Mouse (Mus musculus): ENCODE results near the gene Ltbp3. TPM values are rescaled to one million over a fixed set of nuclear protein-coding genes. Genes with fewer than 3 reads are reported as not detected.

Gene Ltbp3
- total RNA-seq, 1 experiment from 2014 or later = 1.2 TPM

GRCm38 (mm10) chr19:5745756-5746710, 5.3 kb downstream of the Ltbp3 start:
- no peak for ATAC-seq (replicated peaks; ENCODE audit: insufficient number of reproducible peaks, low FRiP score, low TSS enrichment, poor library complexity, severe bottlenecking)

- no peak for ATAC-seq (replicated peaks; ENCODE audit: insufficient number of reproducible peaks, low FRiP score, low TSS enrichment, poor library complexity, severe bottlenecking)
These were observed 6.2 kb downstream of the Ltbp3 start for GRCm38 (mm10) chr19:5746907-5747363.

- ATAC-seq (replicated peaks; ENCODE audit: insufficient number of reproducible peaks, low FRiP score, low TSS enrichment, poor library complexity, severe bottlenecking) = no peak
These were observed 8.8 kb downstream of the Ltbp3 start for GRCm38 (mm10) chr19:5749476-5749875.

DNA sequence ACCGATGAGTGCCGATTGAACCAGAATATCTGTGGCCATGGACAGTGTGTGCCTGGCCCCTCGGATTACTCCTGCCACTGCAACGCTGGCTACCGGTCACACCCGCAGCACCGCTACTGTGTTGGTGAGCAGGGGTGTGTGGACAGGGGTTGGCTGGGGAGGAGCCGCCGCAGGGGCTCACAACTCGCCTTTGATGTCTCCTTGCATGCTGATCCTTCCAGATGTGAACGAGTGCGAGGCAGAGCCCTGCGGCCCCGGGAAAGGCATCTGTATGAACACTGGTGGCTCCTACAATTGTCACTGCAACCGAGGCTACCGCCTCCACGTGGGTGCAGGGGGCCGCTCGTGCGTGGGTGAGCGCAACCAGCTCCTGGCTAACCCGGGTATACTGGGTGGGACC, 10.2 kb downstream of the Ltbp3 start:
- ATAC-seq (replicated peaks; ENCODE audit: insufficient number of reproducible peaks, low FRiP score, low TSS enrichment, poor library complexity, severe bottlenecking) = no peak

GRCm38 (mm10) chr19:5751742-5752141, 11.0 kb downstream of the Ltbp3 start:
- no peak for ATAC-seq (replicated peaks; ENCODE audit: insufficient number of reproducible peaks, low FRiP score, low TSS enrichment, poor library complexity, severe bottlenecking)

DNA sequence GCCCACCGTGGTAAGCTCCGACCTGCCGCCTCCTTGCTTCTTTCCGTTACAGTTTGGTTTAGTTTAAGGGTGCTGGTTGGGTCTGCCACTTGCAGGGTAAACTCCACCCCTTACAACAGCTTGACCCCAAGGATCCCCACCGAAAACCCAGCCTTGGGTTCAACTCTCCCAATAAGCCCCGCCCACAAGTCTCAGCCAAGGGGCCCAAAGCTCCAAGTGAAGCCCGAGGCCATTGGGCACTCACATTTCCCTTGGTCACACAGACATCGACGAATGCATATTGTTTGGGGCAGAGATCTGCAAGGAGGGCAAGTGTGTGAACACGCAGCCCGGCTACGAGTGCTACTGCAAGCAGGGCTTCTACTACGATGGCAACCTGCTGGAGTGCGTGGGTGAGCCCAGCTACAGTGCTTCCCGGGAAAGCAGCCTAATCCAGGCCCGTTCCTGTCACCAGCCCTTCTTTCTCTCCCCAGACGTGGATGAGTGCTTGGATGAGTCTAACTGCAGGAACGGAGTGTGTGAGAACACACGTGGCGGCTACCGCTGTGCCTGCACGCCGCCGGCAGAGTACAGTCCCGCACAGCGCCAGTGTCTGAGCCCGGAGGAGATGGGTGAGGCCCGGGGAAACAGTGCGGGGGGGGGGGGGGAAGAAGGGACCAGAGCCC, 15.7 kb downstream of the Ltbp3 start:
- ATAC-seq (replicated peaks; ENCODE audit: insufficient number of reproducible peaks, low FRiP score, low TSS enrichment, poor library complexity, severe bottlenecking) = no peak

DNA sequence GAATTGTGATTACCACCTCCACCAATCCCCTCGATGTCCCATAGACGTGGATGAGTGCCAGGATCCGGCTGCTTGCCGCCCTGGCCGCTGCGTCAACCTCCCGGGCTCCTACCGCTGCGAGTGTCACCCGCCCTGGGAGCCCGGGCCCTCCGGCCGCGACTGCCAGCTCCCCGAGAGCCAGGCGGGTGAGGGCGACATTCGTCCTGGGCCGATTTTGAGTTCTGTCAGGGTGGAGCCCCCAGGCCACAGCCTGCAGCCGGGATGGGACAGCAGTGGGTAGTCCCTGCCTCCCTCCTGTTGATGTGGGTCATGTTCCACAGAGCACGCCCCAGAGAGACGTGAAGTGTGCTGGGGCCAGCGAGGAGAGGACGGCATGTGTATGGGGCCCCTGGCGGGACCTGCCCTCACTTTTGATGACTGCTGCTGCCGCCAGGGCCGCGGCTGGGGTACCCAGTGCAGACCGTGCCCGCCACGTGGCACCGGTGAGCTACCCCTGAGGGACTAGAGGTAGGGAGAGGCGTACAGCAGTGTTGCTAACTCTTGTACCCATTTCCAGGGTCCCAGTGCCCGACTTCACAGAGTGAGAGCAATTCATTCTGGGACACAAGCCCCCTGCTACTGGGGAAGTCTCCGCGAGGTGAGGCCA, 16.4 kb downstream of the Ltbp3 start:
- no peak for ATAC-seq (replicated peaks; ENCODE audit: insufficient number of reproducible peaks, low FRiP score, low TSS enrichment, poor library complexity, severe bottlenecking)

GRCm38 (mm10) chr19:5758878-5759403, 18.2 kb downstream of the Ltbp3 start:
- ATAC-seq (replicated peaks; ENCODE audit: insufficient number of reproducible peaks, low FRiP score, low TSS enrichment, poor library complexity, severe bottlenecking) = no peak

DNA sequence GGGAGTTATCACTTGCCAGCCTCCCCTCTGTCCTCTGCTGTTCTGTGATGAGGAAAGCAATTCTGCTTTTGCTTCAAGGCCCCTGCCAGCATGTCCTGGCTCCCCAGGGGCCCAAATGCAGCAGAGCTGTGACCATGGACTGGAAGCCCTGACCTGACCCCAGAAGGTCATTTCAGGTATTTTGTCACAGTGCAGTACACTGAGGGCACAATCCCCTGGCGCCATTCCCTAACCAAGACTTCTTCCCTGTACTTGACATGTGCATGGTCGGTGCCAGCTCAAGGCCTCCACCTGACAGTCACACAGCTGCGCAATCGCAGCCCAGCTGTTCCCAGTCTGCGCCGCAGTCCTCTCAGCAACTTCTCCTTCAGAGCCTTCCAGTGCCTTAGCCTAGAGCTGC, 22.5 kb downstream of the Ltbp3 start:
- ATAC-seq (replicated peaks; ENCODE audit: insufficient number of reproducible peaks, low FRiP score, low TSS enrichment, poor library complexity, severe bottlenecking) = no peak

- no peak for ATAC-seq (replicated peaks; ENCODE audit: insufficient number of reproducible peaks, low FRiP score, low TSS enrichment, poor library complexity, severe bottlenecking)
These were observed 26.6 kb downstream of the Ltbp3 start for GRCm38 (mm10) chr19:5767271-5767670.

- ATAC-seq (replicated peaks; ENCODE audit: insufficient number of reproducible peaks, low FRiP score, low TSS enrichment, poor library complexity, severe bottlenecking) = no peak
These were observed 29.6 kb downstream of the Ltbp3 start for GRCm38 (mm10) chr19:5770311-5770710.

DNA sequence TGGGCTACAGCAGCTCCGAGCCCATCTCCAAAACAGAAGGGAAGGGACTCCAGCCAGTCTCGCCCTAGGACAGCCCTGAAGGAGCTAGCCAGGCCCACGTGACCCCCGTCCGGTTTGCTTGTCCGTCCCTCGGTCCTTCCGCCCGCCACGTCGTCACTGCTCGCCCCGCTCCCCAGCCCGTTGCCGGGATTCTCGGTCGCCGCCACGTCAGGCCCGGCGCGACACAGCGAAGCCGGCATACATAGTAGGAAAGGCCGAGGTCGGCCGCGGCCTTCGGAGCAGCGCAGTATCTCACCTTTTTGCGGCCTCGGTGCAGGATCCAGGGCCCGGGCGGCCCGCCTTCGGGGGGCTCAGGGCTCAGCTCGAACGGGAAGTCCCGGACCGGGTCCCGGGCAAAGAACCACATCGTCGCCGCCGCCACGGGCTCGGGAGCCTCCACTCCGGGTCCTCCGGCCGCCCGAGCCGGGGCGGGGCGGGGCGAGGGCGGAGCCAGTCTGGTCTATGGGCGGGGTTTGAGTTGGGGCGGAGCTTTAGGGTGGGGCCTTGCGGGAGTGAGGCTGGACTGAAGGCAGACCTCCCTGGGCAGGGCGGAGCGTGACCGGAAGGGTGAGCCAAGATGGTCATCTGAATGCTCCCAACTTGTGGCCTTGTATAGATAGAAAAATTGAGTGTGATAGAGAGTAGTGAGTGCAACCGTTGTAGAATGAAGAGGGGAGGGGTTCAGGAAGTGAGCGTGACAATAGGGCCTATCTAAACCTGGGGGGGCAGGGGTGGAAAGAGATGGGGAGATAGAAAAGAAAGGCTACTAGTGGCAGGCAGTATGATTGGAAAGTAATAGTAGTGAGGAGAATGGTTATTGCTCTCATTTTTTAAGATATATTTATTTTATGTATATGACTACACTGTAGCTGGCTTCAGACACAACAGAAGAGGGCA, 30.5 kb downstream of the Ltbp3 start, which contains the start of gene Scyl1:
TSS of gene Scyl1 (minus strand) at position 495 of the 936 bp plus-strand sequence.
- peak; percentile 92 for ATAC-seq (replicated peaks; ENCODE audit: insufficient number of reproducible peaks, low FRiP score, low TSS enrichment, poor library complexity, severe bottlenecking)

DNA sequence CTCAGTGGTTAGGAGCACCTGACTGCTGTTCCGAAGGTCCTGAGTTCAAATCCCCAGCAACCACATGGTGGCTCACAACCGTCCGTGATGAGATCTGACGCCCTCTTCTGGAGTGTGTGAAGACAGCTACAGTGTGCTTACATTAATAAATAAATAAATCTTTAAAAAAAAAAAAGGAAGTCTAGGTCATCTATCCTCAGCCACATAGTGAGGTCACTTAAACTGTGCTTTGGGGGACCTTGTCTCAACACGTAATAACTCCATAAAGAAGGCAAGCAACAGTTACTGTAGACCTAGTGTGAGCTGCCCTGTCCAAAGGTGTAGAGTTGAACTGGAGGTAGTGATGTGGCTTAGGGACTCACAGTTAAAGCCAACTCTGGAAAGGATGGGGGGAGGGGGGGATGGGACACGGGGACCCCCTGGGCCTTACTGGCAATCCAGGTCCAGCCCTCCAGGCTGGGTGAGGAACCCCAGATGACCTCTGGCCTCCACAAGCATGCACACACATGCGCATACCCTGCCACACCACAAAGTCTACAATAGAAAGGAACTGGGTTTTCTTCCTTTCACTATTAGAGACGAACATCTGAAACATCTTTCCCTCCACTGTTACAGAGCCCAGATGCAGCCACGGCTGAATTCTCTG, 36.8 kb downstream of the Ltbp3 start:
- ATAC-seq (replicated peaks; ENCODE audit: insufficient number of reproducible peaks, low FRiP score, low TSS enrichment, poor library complexity, severe bottlenecking) = no peak

GRCm38 (mm10) chr19:5778312-5778711, 37.6 kb downstream of the Ltbp3 start:
- no peak for ATAC-seq (replicated peaks; ENCODE audit: insufficient number of reproducible peaks, low FRiP score, low TSS enrichment, poor library complexity, severe bottlenecking)

DNA sequence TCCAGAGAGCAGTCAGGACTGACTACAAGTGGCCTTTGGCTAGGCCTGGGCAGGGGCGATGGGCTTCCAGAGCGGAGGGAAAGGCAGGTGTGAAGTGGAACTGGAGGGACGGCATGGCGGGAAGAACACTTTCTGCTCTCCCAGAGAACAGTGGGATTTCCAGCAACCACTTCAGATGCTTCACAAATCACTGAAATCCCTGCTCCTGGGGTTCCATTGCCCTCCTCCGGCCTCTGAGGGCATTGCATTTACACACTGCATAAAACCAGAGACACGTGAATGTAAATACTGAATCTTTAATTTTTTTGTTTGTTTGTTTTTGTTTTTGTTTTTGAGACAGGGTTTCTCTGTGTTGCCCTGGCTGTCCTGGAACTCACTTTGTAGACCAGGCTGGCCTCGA, 39.5 kb downstream of the Ltbp3 start:
- ATAC-seq (replicated peaks; ENCODE audit: insufficient number of reproducible peaks, low FRiP score, low TSS enrichment, poor library complexity, severe bottlenecking) = no peak

DNA sequence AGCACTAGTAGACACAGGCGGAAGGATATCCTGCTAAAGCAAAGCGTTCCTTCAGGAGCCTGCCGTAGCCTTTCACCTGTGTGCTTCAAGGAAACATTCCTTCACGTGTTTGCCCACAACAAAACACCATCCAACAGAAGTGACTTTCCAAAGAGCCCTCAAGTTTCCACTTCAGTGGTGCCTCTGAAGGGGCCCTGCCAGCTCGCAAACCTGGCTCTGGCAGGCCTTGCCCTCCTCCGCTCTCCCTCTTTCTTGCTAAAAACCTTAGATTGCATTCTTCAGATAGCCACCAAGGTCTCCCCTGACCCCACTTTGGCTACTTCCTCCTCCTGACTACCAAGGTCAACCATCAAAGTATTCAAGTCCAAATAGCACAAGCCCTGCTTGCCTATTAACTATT, 40.8 kb downstream of the Ltbp3 start:
- no peak for ATAC-seq (replicated peaks; ENCODE audit: insufficient number of reproducible peaks, low FRiP score, low TSS enrichment, poor library complexity, severe bottlenecking)

DNA sequence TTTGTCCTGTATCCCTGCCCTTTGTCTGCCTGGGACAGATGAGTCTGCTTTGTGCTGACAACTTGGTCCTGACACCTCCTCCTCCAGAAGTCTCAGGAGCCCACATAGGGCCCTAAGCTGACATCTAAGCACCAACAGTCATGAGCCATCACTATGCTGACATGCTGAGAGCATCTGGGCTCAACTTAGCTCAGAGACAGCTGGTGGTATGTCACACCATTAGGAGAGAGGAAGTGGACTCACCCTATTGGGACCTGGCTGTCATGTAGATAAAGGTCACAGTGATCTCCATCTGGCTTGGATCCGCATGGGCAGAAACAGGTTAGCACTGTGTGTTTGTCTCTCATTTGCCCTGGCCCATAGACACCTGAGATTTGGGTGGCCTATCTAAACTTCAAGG, 41.4 kb downstream of the Ltbp3 start:
- peak; percentile 19; the same call in 1 of the 2 replicates for ATAC-seq (replicated peaks; ENCODE audit: insufficient number of reproducible peaks, low FRiP score, low TSS enrichment, poor library complexity, severe bottlenecking)

Data from monocyte, adult 5-6 weeks (primary cell).